Mouse (Mus musculus): ENCODE results near the gene Cdk20. TPM values are rescaled to one million over a fixed set of nuclear protein-coding genes. Genes with fewer than 3 reads are reported as not detected.

Gene Cdk20
- total RNA-seq, 2 experiments from 2014 or later: 10.0 to 10.8 TPM

- H3K27ac ChIP-seq: no peak overlapping the region
- intact Hi-C loops (cut with DNase I): no loop called here
- no peak for DNase-seq (ENCODE audit: extremely low spot score in 1 of 2, low spot score in 2 of 2)
- H3K4me3 ChIP-seq: no peak overlapping the region
- TF ChIP-seq CTCF (IDR thresholded peaks at IDR 0.05): no peak
Observed at GRCm38 (mm10) chr13:64403519-64403918, 28.6 kb upstream of the Cdk20 start.

GRCm38 (mm10) chr13:64405550-64405949, 26.6 kb upstream of the Cdk20 start:
- no peak for TF ChIP-seq CTCF (IDR thresholded peaks at IDR 0.05)
- no peak for DNase-seq (ENCODE audit: extremely low spot score in 1 of 2, low spot score in 2 of 2)
- Histone ChIP-seq H3K4me3 (no peak overlapping the region), H3K27ac (no peak overlapping the region)
- intact Hi-C loops (cut with DNase I): no loop called here

- DNase-seq (ENCODE audit: extremely low spot score in 1 of 2, low spot score in 2 of 2): no peak
- no peak for TF ChIP-seq CTCF (IDR thresholded peaks at IDR 0.05)
Observed at GRCm38 (mm10) chr13:64407992-64408391, 24.1 kb upstream of the Cdk20 start.

GRCm38 (mm10) chr13:64410604-64411003, 21.5 kb upstream of the Cdk20 start:
- no peak for DNase-seq (ENCODE audit: extremely low spot score in 1 of 2, low spot score in 2 of 2)
- no peak overlapping the region for H3K27ac ChIP-seq
- intact Hi-C loops (cut with DNase I): no loop called here
- no peak overlapping the region for H3K4me3 ChIP-seq
- TF ChIP-seq CTCF (IDR thresholded peaks at IDR 0.05): no peak

More at GRCm38 (mm10) chr13:64407992-64408391, 24.1 kb upstream of the Cdk20 start:
- no peak overlapping the region for H3K27ac ChIP-seq
- intact Hi-C loops (cut with DNase I): no loop called here
- no peak overlapping the region for H3K4me3 ChIP-seq

DNA sequence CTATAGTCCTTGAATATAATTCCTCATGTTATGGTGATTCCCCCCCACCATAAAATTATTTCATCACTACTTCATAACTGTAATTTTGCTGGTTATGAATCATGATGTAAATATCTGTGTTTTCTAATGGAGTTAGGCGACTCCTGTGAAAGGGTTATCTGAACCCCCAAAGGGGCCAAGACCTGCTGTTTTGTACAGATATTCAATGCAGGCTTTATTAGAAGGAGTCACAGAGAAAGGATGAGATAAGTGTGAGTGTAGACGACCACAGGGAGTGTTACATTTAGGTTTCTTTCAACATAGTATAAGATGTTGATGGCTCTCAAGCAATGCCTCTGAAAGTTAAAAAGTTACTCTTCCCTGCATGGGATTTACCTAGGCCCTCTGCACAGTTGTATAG, 20.8 kb upstream of the Cdk20 start:
- TF ChIP-seq CTCF (IDR thresholded peaks at IDR 0.05): no peak
- no peak overlapping the region for H3K4me3 ChIP-seq
- no peak for DNase-seq (ENCODE audit: extremely low spot score in 1 of 2, low spot score in 2 of 2)
- H3K27ac ChIP-seq: no peak overlapping the region
- intact Hi-C loops (cut with DNase I): no loop called here

DNA sequence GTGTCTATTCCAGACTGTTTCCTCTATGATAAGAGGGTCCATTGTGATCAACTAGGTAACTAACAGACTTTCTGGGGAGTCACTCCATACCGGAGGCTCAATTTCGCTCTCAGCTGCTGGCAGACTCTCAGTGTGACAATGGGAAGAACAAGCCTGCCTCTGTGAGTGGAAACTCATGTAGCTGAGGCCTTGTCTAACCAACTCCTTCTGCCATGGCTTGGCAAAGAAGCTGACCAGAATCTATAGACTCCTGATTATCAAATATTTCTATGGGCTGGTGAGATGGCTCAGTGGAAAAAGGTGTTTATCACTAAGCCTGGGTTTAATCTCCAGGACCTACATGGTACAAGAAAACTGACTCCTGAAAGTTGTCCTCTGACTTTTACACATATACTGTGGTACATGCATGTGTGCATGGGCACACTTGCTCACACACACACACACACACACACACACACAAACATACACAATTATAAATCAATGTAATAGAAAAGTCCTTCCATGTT, 19.3 kb upstream of the Cdk20 start:
- Histone ChIP-seq H3K4me3 (no peak overlapping the region), H3K27ac (no peak overlapping the region)
- TF ChIP-seq CTCF (IDR thresholded peaks at IDR 0.05): no peak
- DNase-seq (ENCODE audit: extremely low spot score in 1 of 2, low spot score in 2 of 2): no peak
- intact Hi-C loops (cut with DNase I): no loop called here

GRCm38 (mm10) chr13:64415659-64416058, 16.5 kb upstream of the Cdk20 start:
- DNase-seq (ENCODE audit: extremely low spot score in 1 of 2, low spot score in 2 of 2): no peak
- H3K27ac ChIP-seq: no peak overlapping the region
- H3K4me3 ChIP-seq: no peak overlapping the region
- intact Hi-C loops (cut with DNase I): no loop called here
- no peak for TF ChIP-seq CTCF (IDR thresholded peaks at IDR 0.05)

GRCm38 (mm10) chr13:64416955-64417601, 15.0 kb upstream of the Cdk20 start:
- DNase-seq (ENCODE audit: extremely low spot score in 1 of 2, low spot score in 2 of 2): no peak
- no peak overlapping the region for H3K4me3 ChIP-seq
- H3K27ac ChIP-seq: no peak overlapping the region
- intact Hi-C loops (cut with DNase I): no loop called here
- TF ChIP-seq CTCF (IDR thresholded peaks at IDR 0.05): no peak

- intact Hi-C loops (cut with DNase I): no loop called here
- no peak overlapping the region for H3K4me3 ChIP-seq
- no peak overlapping the region for H3K27ac ChIP-seq
- no peak for DNase-seq (ENCODE audit: extremely low spot score in 1 of 2, low spot score in 2 of 2)
- TF ChIP-seq CTCF (IDR thresholded peaks at IDR 0.05): no peak
Observed at GRCm38 (mm10) chr13:64420847-64421246, 11.3 kb upstream of the Cdk20 start.

- Histone ChIP-seq H3K4me3 (no peak overlapping the region), H3K27ac (no peak overlapping the region)
- DNase-seq (ENCODE audit: extremely low spot score in 1 of 2, low spot score in 2 of 2): no peak
- no peak for TF ChIP-seq CTCF (IDR thresholded peaks at IDR 0.05)
- intact Hi-C loops (cut with DNase I): no loop called here
Observed at GRCm38 (mm10) chr13:64421386-64421785, 10.7 kb upstream of the Cdk20 start.

- no peak for DNase-seq (ENCODE audit: extremely low spot score in 1 of 2, low spot score in 2 of 2)
- no peak for TF ChIP-seq CTCF (IDR thresholded peaks at IDR 0.05)
- Histone ChIP-seq H3K27ac (no peak overlapping the region), H3K4me3 (no peak overlapping the region)
- intact Hi-C loops (cut with DNase I): no loop called here
Observed at GRCm38 (mm10) chr13:64421952-64422606, 10.0 kb upstream of the Cdk20 start.

DNA sequence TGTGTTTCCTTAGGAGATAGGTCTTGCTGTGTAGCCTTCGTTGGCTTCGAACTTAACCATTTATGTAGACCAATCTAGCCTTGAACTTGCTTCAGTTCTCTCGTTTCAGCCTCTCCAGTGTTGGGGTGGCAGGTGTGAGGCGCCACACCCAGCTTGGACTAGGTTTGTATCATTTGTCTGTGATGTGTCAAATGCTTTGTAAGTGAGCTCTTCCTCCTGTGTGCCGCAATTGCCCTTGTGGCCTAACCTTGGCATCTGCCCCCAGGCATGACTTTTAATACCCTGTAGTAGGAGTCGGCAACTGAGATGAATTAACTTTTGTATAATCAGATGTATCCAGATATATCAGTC, 9.5 kb upstream of the Cdk20 start:
- intact Hi-C loops (cut with DNase I): no loop called here
- H3K27ac ChIP-seq: no peak overlapping the region
- H3K4me3 ChIP-seq: no peak overlapping the region
- DNase-seq (ENCODE audit: extremely low spot score in 1 of 2, low spot score in 2 of 2): no peak
- TF ChIP-seq CTCF (IDR thresholded peaks at IDR 0.05): no peak

GRCm38 (mm10) chr13:64424347-64424746, 7.8 kb upstream of the Cdk20 start:
- intact Hi-C loops (cut with DNase I): no loop called here
- no peak for TF ChIP-seq CTCF (IDR thresholded peaks at IDR 0.05)

More at GRCm38 (mm10) chr13:64424347-64424746, 7.8 kb upstream of the Cdk20 start:
- no peak for DNase-seq (ENCODE audit: extremely low spot score in 1 of 2, low spot score in 2 of 2)
- H3K27ac ChIP-seq: no peak overlapping the region
- no peak overlapping the region for H3K4me3 ChIP-seq
